Mouse (Mus musculus) ES-E14 (cell line): ENCODE data around the gene Parn. TPM values are rescaled to one million over a fixed set of nuclear protein-coding genes. Genes with fewer than 3 reads are reported as not detected.
"Not testable (repeated sequence)": the region's sequence is repeated elsewhere in the genome, so short reads cannot be mapped to it uniquely, and the experiment has no call there.

ENCODE experiments used
- DNase-seq: peaks from one replicate; pipeline ENCODE4 v3.0.0-alpha.2; 2013; ENCODE audit warnings: low read depth, low spot score
- H3K27ac ChIP-seq: 2 replicates; pipeline ENCODE4 v1.5.1; 2012; ENCODE audit warnings: low read depth, mild to moderate bottlenecking, low read length, moderate library complexity, mixed read lengths; ENCODE audit not compliant: poor library complexity, insufficient read depth, severe bottlenecking
- H3K36me3 ChIP-seq: 2 replicates; pipeline ENCODE4 v1.6.1; 2012; ENCODE audit warnings: mild to moderate bottlenecking, low read length, moderate library complexity, mixed read lengths; ENCODE audit not compliant: control insufficient read depth, poor library complexity, insufficient read depth, severe bottlenecking
- H3K4me1 ChIP-seq, 2 experiments: fragments of 150-350 bp in 1 of 2; sonication (generic) in 1 of 2; 2 replicates each; pipeline ENCODE4 v1.6.1; 2012; ENCODE audit warnings: low read length in 2 of 2, mild to moderate bottlenecking in 1 of 2, mixed read lengths in 1 of 2; ENCODE audit not compliant: control insufficient read depth in 2 of 2, insufficient read depth in 2 of 2, poor library complexity in 1 of 2
- H3K4me3 ChIP-seq, 2 experiments: fragments of 150-350 bp in 1 of 2; sonication (generic) in 1 of 2; 2 replicates each; pipeline ENCODE4 v1.5.1; 2012; ENCODE audit warnings: low read length in 2 of 2, low read depth in 1 of 2, mild to moderate bottlenecking in 1 of 2, mixed read lengths in 1 of 2; ENCODE audit not compliant: insufficient read depth in 1 of 2, poor library complexity in 1 of 2, severe bottlenecking in 1 of 2
- H3K9ac ChIP-seq: 2 replicates; pipeline ENCODE4 v1.6.1; 2012; ENCODE audit warnings: low read depth, mild to moderate bottlenecking, low read length, mixed read lengths; ENCODE audit not compliant: poor library complexity, insufficient read depth, severe bottlenecking
- H3K9me3 ChIP-seq: fragments of 150-350 bp; sonication (generic); 2 replicates; pipeline ENCODE4 v1.6.1; 2012; ENCODE audit warnings: low read depth, mild to moderate bottlenecking, low read length; ENCODE audit not compliant: control insufficient read depth, insufficient read depth
- CHD2 ChIP-seq: IDR thresholded peaks from 2 replicates; pipeline ENCODE4 v1.6.1; 2014; ENCODE audit warnings: mild to moderate bottlenecking, low read depth, low read length, inconsistent platforms
- HCFC1 ChIP-seq: IDR thresholded peaks from 2 replicates; pipeline ENCODE4 v1.6.1; 2012; ENCODE audit warnings: low read length, inconsistent platforms, borderline replicate concordance; ENCODE audit not compliant: insufficient read depth
- MAFK ChIP-seq: IDR thresholded peaks from 2 replicates; pipeline ENCODE4 v1.6.1; 2014; ENCODE audit warnings: mild to moderate bottlenecking, low read depth, low read length, inconsistent platforms; ENCODE audit not compliant: insufficient read depth
- ZC3H11A ChIP-seq: IDR thresholded peaks from 2 replicates; pipeline ENCODE4 v1.6.1; 2012; ENCODE audit warnings: low read depth, mild to moderate bottlenecking, inconsistent platforms, low read length, borderline replicate concordance
- ZNF384 ChIP-seq: IDR thresholded peaks from 2 replicates; pipeline ENCODE4 v1.6.1; 2012; ENCODE audit warnings: low read depth, low read length, inconsistent platforms
- in situ Hi-C, 2 experiments: fragments of 600-800 bp; cut with MboI; formaldehyde crosslinking; loops; one replicate each; pipeline ENCODE4 v1.15.1; 2025; ENCODE audit warnings: low sequenced_read_pairs in 2 of 2, inconsistent platforms in 1 of 2; ENCODE audit not compliant: unreplicated experiment in 2 of 2
- total RNA-seq: library from RNA; depleted of rRNA; stranded (reverse); fragments of 300-350 nt; gene quantifications from 2 replicates; pipeline ENCODE4 v1.2.3, GENCODE M21; 2012

Parn gene
- total RNA-seq, 1 experiment: 30.3 TPM

DNA sequence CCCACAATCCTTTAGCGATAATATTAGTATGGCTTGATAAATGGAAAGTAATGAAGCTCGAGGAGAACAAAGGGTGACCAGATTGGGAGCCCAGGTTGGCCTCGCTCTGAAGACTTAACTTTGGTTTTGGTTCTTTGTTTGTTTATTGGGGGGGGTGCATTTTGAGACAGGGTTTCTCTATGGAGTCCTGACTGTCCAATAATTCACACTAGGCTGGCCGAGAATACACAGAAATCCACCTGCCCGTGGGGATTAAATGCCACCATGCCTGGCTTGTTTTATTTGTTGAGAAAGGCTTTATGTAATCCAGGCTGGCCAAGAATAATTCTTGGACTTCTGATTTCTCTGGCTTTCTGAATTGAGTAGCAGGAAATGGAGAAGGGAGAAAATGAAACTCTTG, 5.1 kb upstream of the Parn start:
- H3K9ac ChIP-seq: no peak overlapping the region
- peaks cover 0 to 3% of the 10 kb centered on the region in 2 experiments; a peak in 1 of 4 replicates for H3K4me1 ChIP-seq
- H3K9me3 ChIP-seq: no peaks in the 10 kb centered on the region
- H3K4me3 ChIP-seq: peak overlapping the region in 1 of 2 experiments; percentile 91; a peak in 2 of 4 replicates
- no peak overlapping the region for H3K27ac ChIP-seq
- in situ Hi-C loops: no loop called here
- TF ChIP-seq ZC3H11A (no peak), HCFC1 (no peak), ZNF384 (no peak)
- no peak for DNase-seq
- peaks cover 3% of the 10 kb centered on the region; the same call in 1 of the 2 replicates for H3K36me3 ChIP-seq

DNA sequence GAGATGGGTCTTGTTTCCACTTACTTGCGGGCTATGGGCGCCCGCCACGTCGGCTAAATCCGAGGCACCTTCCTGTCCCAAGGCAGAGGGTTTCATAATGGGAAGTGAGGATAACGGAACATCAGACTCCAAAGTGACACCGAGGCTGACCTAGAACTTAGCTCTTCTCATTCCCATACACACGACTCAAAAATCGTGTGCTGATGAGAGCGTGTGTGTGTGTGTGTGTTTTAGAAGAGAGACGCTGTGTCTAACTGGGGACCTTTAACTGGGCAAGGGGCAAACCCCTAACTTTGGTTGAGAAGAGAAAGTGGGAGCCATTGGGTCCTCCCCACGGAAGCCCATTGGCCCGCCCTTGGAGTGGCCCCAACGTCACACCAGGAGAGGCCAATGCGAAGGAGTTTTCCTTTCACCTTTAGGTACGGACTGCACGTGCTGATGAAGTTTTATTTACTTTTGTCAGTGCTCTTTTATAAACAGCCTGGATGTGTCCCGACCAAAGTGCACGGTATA, 4.5 kb upstream of the Parn start:
- peak overlapping the region; percentile 34 for H3K27ac ChIP-seq
- in situ Hi-C loops: no loop called here

DNA sequence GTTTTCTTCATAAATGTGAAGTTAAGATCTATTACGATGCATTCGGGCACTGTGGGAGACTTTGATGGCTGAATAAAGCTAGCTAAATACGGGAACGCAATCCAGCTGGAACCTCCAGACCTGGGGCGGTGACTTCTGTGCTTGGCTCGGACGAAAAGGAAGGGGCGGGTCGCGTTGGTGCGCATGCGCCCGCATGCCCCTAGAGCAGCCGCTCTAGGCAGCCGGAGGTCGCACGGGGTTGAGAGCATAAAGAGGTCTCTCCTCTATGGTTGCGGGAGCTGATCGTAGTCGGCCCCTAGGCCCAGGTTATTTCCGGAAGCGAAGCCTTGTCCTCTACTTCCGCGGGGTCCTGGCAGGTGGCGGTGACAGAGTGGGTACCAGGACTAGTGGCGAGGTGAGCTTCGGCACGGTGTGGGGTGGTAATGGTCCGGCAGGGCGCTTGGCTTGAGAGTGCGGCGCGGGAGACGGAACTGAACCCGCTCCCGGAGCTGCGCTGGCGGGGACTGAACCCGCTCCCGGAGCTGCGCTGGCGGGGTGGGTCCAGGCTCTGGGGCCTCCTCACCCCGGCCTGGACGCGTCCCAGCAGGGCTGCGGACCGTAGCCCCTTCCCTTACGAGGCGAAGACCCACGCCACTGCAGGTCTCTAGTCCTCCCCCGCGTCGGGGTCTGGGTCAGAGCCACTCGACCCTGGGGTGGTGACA, 3.9 kb upstream of the Parn start, which contains the start of the genes Bfar and 3110001I22Rik:
TSS of gene Bfar (plus strand) at position 174 of the 701 bp plus-strand sequence.
TSS of gene 3110001I22Rik (plus strand) at position 245 of the 701 bp plus-strand sequence.
- peak; percentile 87 for DNase-seq
- in situ Hi-C loops: no loop called here
- TF ChIP-seq ZNF384: no peak
- TF ChIP-seq HCFC1: 0 out of 2 replicates have a peak, but pooled peaks have one; percentile 51
- TF ChIP-seq CHD2: no peak
- Histone ChIP-seq H3K27ac (peak within 1 kb of the TSS; percentile 34), H3K4me3 (peak within 1 kb of the TSS; percentile 80 to 91), H3K36me3 (peaks cover 2% of the 10 kb centered on the region; the same call in 1 of the 2 replicates), H3K9me3 (no peaks in the 10 kb centered on the region), H3K4me1 (peaks cover 0 to 6% of the 10 kb centered on the region in 2 experiments; a peak in 1 of 4 replicates), H3K9ac (peak within 1 kb of the TSS; percentile 92)

More for the DNA sequence above, 4.5 kb upstream of the Parn start:
- Histone ChIP-seq H3K4me3 (peak overlapping the region; percentile 80 to 91), H3K4me1 (peaks cover 0 to 3% of the 10 kb centered on the region in 2 experiments; a peak in 1 of 4 replicates), H3K36me3 (peaks cover 3% of the 10 kb centered on the region; the same call in 1 of the 2 replicates), H3K9ac (peak overlapping the region; percentile 92), H3K9me3 (no peaks in the 10 kb centered on the region)
- no peak for TF ChIP-seq MAFK
- TF ChIP-seq ZC3H11A: no peak
- no peak for TF ChIP-seq HCFC1
- no peak for TF ChIP-seq CHD2
- TF ChIP-seq ZNF384: no peak
- peak; percentile 28 for DNase-seq

DNA sequence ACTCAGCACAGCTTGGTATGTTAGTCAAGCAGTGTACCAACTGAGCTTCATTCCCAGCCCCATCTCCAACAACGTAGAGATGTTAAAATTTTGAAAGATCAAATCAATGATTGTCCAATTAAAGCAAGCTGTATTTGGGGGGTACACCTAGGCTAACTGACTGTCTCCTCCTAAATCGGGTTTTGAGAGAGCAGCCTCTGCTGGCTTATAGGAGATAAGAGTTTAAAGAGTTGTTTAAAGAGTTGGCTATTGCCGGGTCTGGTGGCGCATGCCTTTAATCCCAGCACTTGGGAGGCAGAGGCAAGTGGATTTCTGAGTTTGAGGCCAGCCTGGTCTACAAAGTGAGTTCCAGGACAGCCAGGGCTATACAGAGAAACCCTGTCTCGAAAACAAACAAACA, 2.9 kb upstream of the Parn start:
- in situ Hi-C loops, H3K4me1 ChIP-seq, H3K9me3 ChIP-seq, H3K27ac ChIP-seq, H3K9ac ChIP-seq, H3K36me3 ChIP-seq, DNase-seq: not testable (repeated sequence)
- peak overlapping the region in 1 of 2 experiments; percentile 91; a peak in 1 of 4 replicates for H3K4me3 ChIP-seq
